Mouse (Mus musculus): ENCODE results near the gene Wdr70. TPM values are rescaled to one million over a fixed set of nuclear protein-coding genes. Genes with fewer than 3 reads are reported as not detected.
A peak's percentile ranks its signal among the peaks of the same experiment; 100 is the strongest.

The Wdr70 gene
- polyA plus RNA-seq (2015; fragmentation: Nextera tagmentation; extraction: Ambion mirVana) = 43.0 and 45.5 TPM in 2 replicates

GRCm38 (mm10) chr15:8098774-8099749, at the start of gene Wdr70:
Gene Wdr70 (minus strand): TSS chr15:8099209.
- no peak within 1 kb of the TSS for H3K27ac ChIP-seq (ENCODE audit: low read length)
- peak within 1 kb of the TSS; percentile 73 for H3K4me2 ChIP-seq (ENCODE audit: low read depth, low read length)
- H3K4me1 ChIP-seq (ENCODE audit: control insufficient read depth, insufficient read depth, low read length) = no peaks in the 10 kb centered on the region
- H3K9ac ChIP-seq (ENCODE audit: low read length) = peak within 1 kb of the TSS; percentile 87
- 2% methylated on average over 56 of the region's 56 CpGs for WGBS
- H3K9me3 ChIP-seq (replicated peaks; ENCODE audit: control insufficient read depth, low read length) = no peaks in the 10 kb centered on the region
- ATAC-seq (ENCODE audit: insufficient read depth, low FRiP score) = peak; percentile 91
- H3K36me3 ChIP-seq (ENCODE audit: control insufficient read depth, insufficient read depth, low read length) = no peaks in the 10 kb centered on the region
- H3K27me3 ChIP-seq (ENCODE audit: control insufficient read depth, insufficient read depth, low read length) = no peaks in the 10 kb centered on the region
- peak within 1 kb of the TSS; percentile 90 for H3K4me3 ChIP-seq (replicated peaks; ENCODE audit: low read length)

GRCm38 (mm10) chr15:8135606-8136005, 36.6 kb upstream of the Wdr70 start:
- no peak overlapping the region for H3K9ac ChIP-seq (ENCODE audit: low read length)
- no peak for ATAC-seq (ENCODE audit: insufficient read depth, low FRiP score)
- 79% methylated on average over 5 of the region's 5 CpGs for WGBS
- no peak overlapping the region for H3K27ac ChIP-seq (ENCODE audit: low read length)
- H3K27me3 ChIP-seq (ENCODE audit: control insufficient read depth, insufficient read depth, low read length) = no peaks in the 10 kb centered on the region
- H3K4me1 ChIP-seq (ENCODE audit: control insufficient read depth, insufficient read depth, low read length) = no peaks in the 10 kb centered on the region
- no peaks in the 10 kb centered on the region for H3K9me3 ChIP-seq (replicated peaks; ENCODE audit: control insufficient read depth, low read length)
- no peak overlapping the region for H3K4me3 ChIP-seq (replicated peaks; ENCODE audit: low read length)
- no peak overlapping the region for H3K4me2 ChIP-seq (ENCODE audit: low read depth, low read length)
- peaks cover 28% of the 10 kb centered on the region for H3K36me3 ChIP-seq (ENCODE audit: control insufficient read depth, insufficient read depth, low read length)

- Histone ChIP-seq H3K4me1 (ENCODE audit: control insufficient read depth, insufficient read depth, low read length) (no peaks in the 10 kb centered on the region), H3K27ac (ENCODE audit: low read length) (no peak overlapping the region), H3K9ac (ENCODE audit: low read length) (no peak overlapping the region), H3K9me3 (replicated peaks; ENCODE audit: control insufficient read depth, low read length) (no peaks in the 10 kb centered on the region), H3K27me3 (ENCODE audit: control insufficient read depth, insufficient read depth, low read length) (no peaks in the 10 kb centered on the region), H3K36me3 (ENCODE audit: control insufficient read depth, insufficient read depth, low read length) (peaks cover 22% of the 10 kb centered on the region), H3K4me2 (ENCODE audit: low read depth, low read length) (no peak overlapping the region), H3K4me3 (replicated peaks; ENCODE audit: low read length) (no peak overlapping the region)
- ATAC-seq (ENCODE audit: insufficient read depth, low FRiP score) = no peak
These were observed 32.8 kb upstream of the Wdr70 start for GRCm38 (mm10) chr15:8131761-8132160.

GRCm38 (mm10) chr15:8131268-8131667, 32.3 kb upstream of the Wdr70 start:
- ATAC-seq (ENCODE audit: insufficient read depth, low FRiP score) = no peak
- H3K27ac ChIP-seq (ENCODE audit: low read length) = no peak overlapping the region
- no peak overlapping the region for H3K4me2 ChIP-seq (ENCODE audit: low read depth, low read length)
- H3K9ac ChIP-seq (ENCODE audit: low read length) = no peak overlapping the region
- no peak overlapping the region for H3K4me3 ChIP-seq (replicated peaks; ENCODE audit: low read length)
- peaks cover 22% of the 10 kb centered on the region for H3K36me3 ChIP-seq (ENCODE audit: control insufficient read depth, insufficient read depth, low read length)
- no peaks in the 10 kb centered on the region for H3K27me3 ChIP-seq (ENCODE audit: control insufficient read depth, insufficient read depth, low read length)
- H3K4me1 ChIP-seq (ENCODE audit: control insufficient read depth, insufficient read depth, low read length) = no peaks in the 10 kb centered on the region
- WGBS = 94% methylated on average over 3 of the region's 3 CpGs
- H3K9me3 ChIP-seq (replicated peaks; ENCODE audit: control insufficient read depth, low read length) = no peaks in the 10 kb centered on the region

GRCm38 (mm10) chr15:8129281-8129680, 30.3 kb upstream of the Wdr70 start:
- H3K4me1 ChIP-seq (ENCODE audit: control insufficient read depth, insufficient read depth, low read length) = no peaks in the 10 kb centered on the region
- H3K27ac ChIP-seq (ENCODE audit: low read length) = no peak overlapping the region
- peaks cover 18% of the 10 kb centered on the region for H3K36me3 ChIP-seq (ENCODE audit: control insufficient read depth, insufficient read depth, low read length)
- no peak for ATAC-seq (ENCODE audit: insufficient read depth, low FRiP score)
- no peak overlapping the region for H3K4me2 ChIP-seq (ENCODE audit: low read depth, low read length)
- H3K4me3 ChIP-seq (replicated peaks; ENCODE audit: low read length) = no peak overlapping the region
- 74% methylated on average over 1 of the region's 1 CpGs for WGBS
- no peak overlapping the region for H3K9ac ChIP-seq (ENCODE audit: low read length)
- no peaks in the 10 kb centered on the region for H3K27me3 ChIP-seq (ENCODE audit: control insufficient read depth, insufficient read depth, low read length)
- H3K9me3 ChIP-seq (replicated peaks; ENCODE audit: control insufficient read depth, low read length) = no peaks in the 10 kb centered on the region

- Histone ChIP-seq H3K27me3 (ENCODE audit: control insufficient read depth, insufficient read depth, low read length) (no peaks in the 10 kb centered on the region), H3K9me3 (replicated peaks; ENCODE audit: control insufficient read depth, low read length) (no peaks in the 10 kb centered on the region), H3K36me3 (ENCODE audit: control insufficient read depth, insufficient read depth, low read length) (peaks cover 8% of the 10 kb centered on the region), H3K9ac (ENCODE audit: low read length) (peak overlapping the region; percentile 88), H3K4me1 (ENCODE audit: control insufficient read depth, insufficient read depth, low read length) (peaks cover 12% of the 10 kb centered on the region), H3K27ac (ENCODE audit: low read length) (no peak overlapping the region), H3K4me2 (ENCODE audit: low read depth, low read length) (peak overlapping the region; percentile 86), H3K4me3 (replicated peaks; ENCODE audit: low read length) (peak overlapping the region; percentile 77)
- ATAC-seq (ENCODE audit: insufficient read depth, low FRiP score) = no peak
- WGBS = 3% methylated on average over 8 of the region's 8 CpGs
These were observed 10.8 kb upstream of the Wdr70 start for GRCm38 (mm10) chr15:8109782-8110181.

GRCm38 (mm10) chr15:8108966-8109743, 10.1 kb upstream of the Wdr70 start, which contains the start of gene Nup155:
Gene Nup155 (plus strand): TSS chr15:8109273.
- Histone ChIP-seq H3K9me3 (replicated peaks; ENCODE audit: control insufficient read depth, low read length) (no peaks in the 10 kb centered on the region), H3K9ac (ENCODE audit: low read length) (peak within 1 kb of the TSS; percentile 88), H3K27me3 (ENCODE audit: control insufficient read depth, insufficient read depth, low read length) (no peaks in the 10 kb centered on the region), H3K4me3 (replicated peaks; ENCODE audit: low read length) (peak within 1 kb of the TSS; percentile 77), H3K36me3 (ENCODE audit: control insufficient read depth, insufficient read depth, low read length) (peaks cover 8% of the 10 kb centered on the region), H3K27ac (ENCODE audit: low read length) (peak within 1 kb of the TSS; percentile 75), H3K4me2 (ENCODE audit: low read depth, low read length) (peak within 1 kb of the TSS; percentile 86), H3K4me1 (ENCODE audit: control insufficient read depth, insufficient read depth, low read length) (peaks cover 12% of the 10 kb centered on the region)
- peak; percentile 95 for ATAC-seq (ENCODE audit: insufficient read depth, low FRiP score)
- under 1% methylated on average over 53 of the region's 54 CpGs for WGBS

- Histone ChIP-seq H3K4me3 (replicated peaks; ENCODE audit: low read length) (peak overlapping the region; percentile 77), H3K9me3 (replicated peaks; ENCODE audit: control insufficient read depth, low read length) (no peaks in the 10 kb centered on the region), H3K4me1 (ENCODE audit: control insufficient read depth, insufficient read depth, low read length) (peaks cover 12% of the 10 kb centered on the region), H3K4me2 (ENCODE audit: low read depth, low read length) (peak overlapping the region; percentile 55), H3K27ac (ENCODE audit: low read length) (peak overlapping the region; percentile 55; the same call in 1 of the 2 replicates), H3K27me3 (ENCODE audit: control insufficient read depth, insufficient read depth, low read length) (no peaks in the 10 kb centered on the region), H3K9ac (ENCODE audit: low read length) (peak overlapping the region; percentile 88), H3K36me3 (ENCODE audit: control insufficient read depth, insufficient read depth, low read length) (peaks cover 6% of the 10 kb centered on the region)
- no peak; the same call in 1 of the 2 replicates for ATAC-seq (ENCODE audit: insufficient read depth, low FRiP score)
- WGBS = 49% methylated on average over 19 of the region's 19 CpGs
These were observed 9.5 kb upstream of the Wdr70 start for GRCm38 (mm10) chr15:8108360-8108965.
